Mouse (Mus musculus): Measurements from ENCODE around the gene Vmn1r51.
"Not testable (repeated sequence)": the region's sequence is repeated elsewhere in the genome, so short reads cannot be mapped to it uniquely, and the experiment has no call there.

Vmn1r51 gene

DNA sequence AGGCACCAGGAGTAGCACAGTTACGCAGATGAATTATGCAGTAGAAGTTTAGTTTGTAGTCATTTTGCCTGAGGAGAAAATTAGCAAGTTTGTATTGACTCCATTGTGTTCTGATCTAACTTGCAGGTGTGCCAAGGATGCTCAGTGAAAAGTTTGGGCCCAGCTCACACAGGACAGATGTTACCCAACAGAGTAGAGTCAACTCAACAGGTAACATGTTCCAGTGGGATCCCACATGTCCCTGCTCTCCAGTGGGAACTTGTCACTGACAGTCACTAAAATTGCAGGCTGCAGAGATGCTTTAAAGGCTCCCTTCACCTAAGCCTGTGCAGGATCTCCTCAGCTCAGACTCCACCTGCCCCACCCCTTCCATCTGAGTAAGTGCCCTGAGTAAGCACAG is at the start of gene Vmn1r51:
Gene Vmn1r51 (plus strand): TSS at position 301 of the 400 bp plus-strand sequence.
- DNase-seq (ENCODE audit: low read depth), result not testable (repeated sequence)

DNA sequence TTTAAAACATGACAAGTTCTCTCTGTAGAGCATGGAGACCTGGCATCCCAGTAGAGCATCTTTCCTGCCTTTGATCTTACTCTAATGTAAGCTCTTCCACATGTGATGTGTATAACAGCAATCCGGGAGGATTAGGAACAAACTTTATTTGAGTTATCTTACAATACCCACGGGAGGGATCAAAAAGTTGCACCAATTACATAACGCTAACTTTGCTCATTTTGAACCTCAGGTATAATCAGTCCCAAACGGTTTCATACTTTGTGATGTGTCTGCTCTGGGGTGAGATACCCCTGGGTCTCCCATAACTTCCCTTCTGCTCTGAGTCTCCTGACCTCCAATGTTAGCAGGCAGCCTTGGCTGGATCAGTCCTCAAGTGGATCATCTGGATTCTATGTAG is 44.0 kb upstream of the Vmn1r51 start, which contains the start of gene Vmn1r49:
Gene Vmn1r49 (minus strand): TSS at position 101 of the 400 bp plus-strand sequence.
- DNase-seq (ENCODE audit: low read depth), result no peak

DNA sequence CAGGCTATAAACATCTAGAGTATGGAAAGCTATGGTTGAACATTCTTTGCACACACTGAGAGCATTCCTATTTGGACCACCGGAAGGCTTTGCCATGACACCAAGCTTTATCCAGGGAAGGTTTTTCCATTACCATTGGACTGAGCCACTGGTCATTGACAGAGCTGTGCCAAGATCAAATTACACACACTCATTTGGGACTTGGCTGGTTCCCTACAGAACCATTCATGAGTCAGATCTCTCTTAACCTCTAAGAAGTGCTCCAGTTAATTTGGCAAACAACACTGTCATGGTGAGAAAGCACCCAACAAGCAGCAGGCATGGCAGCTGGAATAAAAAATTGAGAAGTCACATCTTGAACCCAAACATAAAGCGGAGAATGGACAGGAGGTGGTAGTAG is 21.8 kb upstream of the Vmn1r51 start:
- DNase-seq (ENCODE audit: low read depth), result no peak

DNA sequence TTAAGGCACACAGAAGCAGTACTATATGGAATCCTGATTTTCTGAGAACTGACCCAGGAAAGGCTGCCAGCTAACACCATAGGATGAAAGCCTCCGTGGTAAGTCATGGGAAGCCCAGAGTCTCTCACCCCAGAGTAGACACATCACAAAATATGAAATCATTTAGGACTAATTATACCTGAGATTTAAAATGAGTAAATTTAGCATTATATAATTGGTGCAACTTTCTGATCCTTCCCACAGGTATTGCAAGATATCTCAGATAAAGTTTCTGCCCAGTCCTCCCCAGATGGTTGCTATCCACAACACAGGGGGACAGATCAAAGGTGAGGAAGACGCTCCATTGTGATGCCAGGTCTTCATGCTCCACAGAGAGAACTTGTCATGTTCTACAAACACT is 21.3 kb upstream of the Vmn1r51 start, which contains the start of gene Vmn1r50:
Gene Vmn1r50 (plus strand): TSS at position 301 of the 400 bp plus-strand sequence.
- no peak for DNase-seq (ENCODE audit: low read depth)

DNA sequence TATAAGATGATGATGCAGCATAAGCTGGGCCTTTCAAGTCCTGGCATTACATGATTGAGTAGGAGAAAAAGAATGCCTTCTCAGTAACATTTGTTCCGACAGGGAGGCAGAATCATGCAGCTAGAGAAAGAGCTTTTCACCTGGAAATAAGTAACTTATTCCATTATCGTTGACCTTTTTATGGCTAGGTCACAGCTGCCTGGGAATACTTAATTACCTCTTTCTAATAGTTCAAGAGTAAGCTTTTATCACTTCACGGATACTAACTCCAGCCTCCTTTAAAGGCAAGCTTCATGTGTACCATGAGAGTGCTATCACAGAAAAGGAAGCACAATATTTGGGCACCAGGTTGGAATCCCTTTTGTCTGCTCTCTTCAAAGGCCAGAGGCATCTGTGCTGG is 37.7 kb downstream of the Vmn1r51 start:
- no peak for DNase-seq (ENCODE audit: low read depth)

DNA sequence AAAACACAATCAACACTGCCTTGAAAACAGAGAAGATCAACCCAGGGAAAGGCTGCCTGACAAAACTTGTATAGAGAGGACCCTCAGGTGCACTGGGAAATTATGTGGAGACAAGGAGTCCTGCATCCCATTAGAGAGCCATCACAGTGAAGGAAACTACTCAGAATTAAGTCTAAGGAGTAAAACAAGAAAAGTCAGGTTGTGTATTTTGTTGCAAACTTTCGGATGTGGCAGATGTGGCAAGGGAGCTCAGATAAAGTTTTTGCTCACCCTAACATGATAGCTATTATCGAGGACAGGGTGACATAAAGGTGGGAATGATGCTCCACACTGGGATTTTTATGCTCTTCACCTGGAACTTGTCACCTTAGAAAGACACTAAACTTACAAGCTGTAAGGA is 52.1 kb downstream of the Vmn1r51 start, which contains the start of gene Vmn1r52:
Gene Vmn1r52 (plus strand): TSS at position 301 of the 400 bp plus-strand sequence.
- DNase-seq (ENCODE audit: low read depth), result no peak
